Mouse (Mus musculus): ENCODE data around the gene 5730480H06Rik.

5730480H06Rik gene

GRCm38 (mm10) chr5:48430459-48430858, 102.7 kb downstream of the 5730480H06Rik start:
- peak in 1 of 2 experiments; percentile 3 for DNase-seq

DNA sequence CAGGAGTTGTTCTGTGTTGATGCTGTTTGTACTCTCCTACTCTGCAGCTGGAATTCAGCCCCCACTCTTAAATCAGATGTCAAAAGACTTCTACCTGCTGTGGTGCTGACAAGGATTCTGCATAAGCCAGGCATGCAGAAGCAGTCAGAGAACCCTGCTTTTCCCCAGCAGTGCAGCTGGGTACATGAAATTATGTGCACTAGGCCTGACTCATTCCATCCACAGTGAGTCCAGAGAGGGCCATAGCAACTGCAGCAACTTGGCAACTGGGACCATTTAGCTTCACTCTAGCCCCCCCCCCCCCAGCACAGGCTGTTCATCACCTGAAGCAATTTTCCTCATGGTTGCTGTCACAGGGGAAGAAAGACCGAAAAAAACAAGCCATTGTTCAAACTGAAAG, 121.1 kb downstream of the 5730480H06Rik start:
- no peak for DNase-seq

DNA sequence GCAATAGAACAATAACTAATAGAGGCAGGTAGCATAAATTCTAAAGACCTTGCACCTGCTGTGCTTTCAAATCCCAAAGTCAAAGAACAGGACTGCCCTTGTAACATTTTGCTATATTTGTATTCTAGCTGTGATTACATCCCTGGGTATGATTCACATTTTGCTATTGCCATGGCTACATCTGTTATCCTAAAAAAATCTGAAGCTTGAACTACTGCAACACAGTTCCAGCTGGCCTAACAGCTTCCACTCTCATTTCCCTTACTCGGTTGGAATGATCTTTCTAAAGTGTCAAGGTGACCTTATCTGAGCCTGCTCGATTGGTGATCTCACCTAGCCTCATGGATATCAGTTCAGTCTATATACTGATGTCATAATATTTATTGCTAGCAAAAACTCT, 132.5 kb downstream of the 5730480H06Rik start:
- no peak for DNase-seq

All from lung, adult 18-20 months (tissue).